Mouse (Mus musculus): ENCODE measurements at regions not wholly inside any gene's neighbourhood (a gene's known extent, or its start where the extent isn't known, plus 50 kb on each side); places are given as distances from the start of the nearest gene placed in this dataset.
A peak's percentile ranks its signal among the peaks of the same experiment; 100 is the strongest.

GRCm38 (mm10) chr13:75204417-75204816 lies 114.8 kb downstream of the Pcsk1 start:
- DNase-seq (ENCODE audit: low spot score in 2 of 2): no peak

GRCm38 (mm10) chr13:75223944-75224343 lies 134.3 kb downstream of the Pcsk1 start:
- no peak for DNase-seq (ENCODE audit: low spot score in 2 of 2)

GRCm38 (mm10) chr13:75225581-75226297 lies 136.1 kb downstream of the Pcsk1 start:
- no peak for DNase-seq (ENCODE audit: low spot score in 2 of 2)

- DNase-seq (ENCODE audit: low spot score in 2 of 2): peak; percentile 75 to 79
Observed at GRCm38 (mm10) chr13:75227616-75228277, 138.1 kb downstream of the Pcsk1 start.

- peak; percentile 31 to 48 for DNase-seq (ENCODE audit: low spot score in 2 of 2)
Observed at GRCm38 (mm10) chr13:75236424-75236823, 146.8 kb downstream of the Pcsk1 start.

All from layer of hippocampus, postnatal 10 days (tissue).